Comparison of ENCODE assay signal across 16 mouse cellular contexts in genomic region chr4:101107122-101107521, GRCm38 (mm10). TPM values are rescaled to one million over a fixed set of nuclear protein-coding genes. Genes with fewer than 3 reads are reported as not detected.
DNase-seq lines count a peak whose midpoint lies in the region.
"Had no signal": no experiment of that assay in that cellular context is flagged by ENCODE, and none has a peak within 500 bp of the region (broad histone marks: within the 10 kb centered on the region; RNA-seq: fewer than 3 reads in every experiment).

No protein-coding gene starts in this region.

- DNase-seq in gastrocnemius, adult 18-20 months (ENCODE audit: low spot score): peak; percentile 2
- DNase-seq in gastrocnemius, adult 8-10 months (ENCODE audit: low spot score in 2 of 2): no peak
- peak; percentile 6 for DNase-seq in thymus, postnatal 14 days
- no peak for DNase-seq in thymus, postnatal 10 days (ENCODE audit: low spot score in 2 of 2)
- peak; percentile 2 for DNase-seq in cerebellum, adult 9-11 months
- peak; percentile 13 for DNase-seq in skeletal muscle tissue, adult 2 months (ENCODE audit: low read depth, low spot score)
- no peak for DNase-seq in right cerebral cortex, postnatal 10 days (ENCODE audit: low spot score in 2 of 2)
- DNase-seq: adrenal gland, adult 8-10 months; heart, postnatal 36 days; kidney, adult 11 months; kidney, postnatal 36 days; layer of hippocampus, adult 9-11 months; lung, embryonic 14.5 days; lung, postnatal 36 days; right cerebral cortex, postnatal 4 days; thymus, adult 18-20 months had no signal

RNA-seq across cellular contexts. Expression of gene Raver2, which starts 38.3 kb away (rescaled TPM):
- total RNA-seq in gastrocnemius, adult 18-20 months (2021): 1 to 10 TPM; 3.9 to 5.1 TPM
- total RNA-seq in gastrocnemius, adult 8-10 months (2022): 1 to 10 TPM; 1.8 to 3.5 (median 2.3) TPM

Comparison
In these comparisons a context has a peak if more than half of its experiments do, and no peak if none do; other contexts are left out.
1. DNase-seq: peak in gastrocnemius, adult 18-20 months (single experiment), thymus, postnatal 14 days (single experiment), cerebellum, adult 9-11 months (single experiment) and skeletal muscle tissue, adult 2 months (single experiment); none in gastrocnemius, adult 8-10 months (0 of 2), thymus, postnatal 10 days (0 of 2) and right cerebral cortex, postnatal 10 days (0 of 2).